Mouse (Mus musculus): ENCODE results near the gene Hrnr. TPM values are rescaled to one million over a fixed set of nuclear protein-coding genes. Genes with fewer than 3 reads are reported as not detected.

Hrnr gene
- total RNA-seq, 2 experiments from 2014 or later, result under 0.01 TPM; not detected in 1

Other genes starting within 250 kb of the Hrnr start
- gene Crnn, start 175.0 kb upstream of the Hrnr start, total RNA-seq (2015), result not detected in 2 replicates
- not detected in 2 replicates for gene Crnn, start 175.0 kb upstream of the Hrnr start, total RNA-seq (2017)
- gene Flg2, start 122.5 kb upstream of the Hrnr start, total RNA-seq (2015), result not detected in 2 replicates
- gene Flg2, start 122.5 kb upstream of the Hrnr start, total RNA-seq (2017), result not detected in 2 replicates
- gene Flg, start 46.2 kb upstream of the Hrnr start, total RNA-seq (2015), result not detected in 2 replicates
- gene Flg, start 46.2 kb upstream of the Hrnr start, total RNA-seq (2017), result not detected in 2 replicates
- not detected in 2 replicates for gene Rptn, start 74.0 kb downstream of the Hrnr start, total RNA-seq (2015)
- not detected in 2 replicates for gene Rptn, start 74.0 kb downstream of the Hrnr start, total RNA-seq (2017)
- 0.34 and 0.89 TPM in 2 replicates for gene Tchh, start 122.6 kb downstream of the Hrnr start, total RNA-seq (2015)
- 0.57 and 0.77 TPM in 2 replicates for gene Tchh, start 122.6 kb downstream of the Hrnr start, total RNA-seq (2017)
- gene Tchhl1, start 149.0 kb downstream of the Hrnr start, total RNA-seq (2015), result not detected in 2 replicates
- gene Tchhl1, start 149.0 kb downstream of the Hrnr start, total RNA-seq (2017), result not detected in 2 replicates
- gene S100a11, start 200.7 kb downstream of the Hrnr start, total RNA-seq (2015), result 3,100 and 3,549 TPM in 2 replicates
- 217 and 333 TPM in 2 replicates for gene S100a11, start 200.7 kb downstream of the Hrnr start, total RNA-seq (2017)
- 967 and 993 TPM in 2 replicates for gene S100a10, start 235.3 kb downstream of the Hrnr start, total RNA-seq (2015)
- 1,318 and 1,661 TPM in 2 replicates for gene S100a10, start 235.3 kb downstream of the Hrnr start, total RNA-seq (2017)

Measured in megakaryocyte, adult 5-6 weeks (primary cell).